Mouse (Mus musculus): ENCODE data around the gene Nme7. TPM values are rescaled to one million over a fixed set of nuclear protein-coding genes. Genes with fewer than 3 reads are reported as not detected.

The Nme7 gene
- polyA plus RNA-seq (2016; fragmentation: Nextera tagmentation; extraction: Ambion mirVana), result 27.8 and 30.5 TPM in 2 replicates

- H3K9ac ChIP-seq (replicated peaks), result no peak within 1 kb of the TSS
- H3K27ac ChIP-seq (replicated peaks), result no peak within 1 kb of the TSS
- peaks cover 34% of the 10 kb centered on the region for H3K36me3 ChIP-seq
- H3K4me2 ChIP-seq (replicated peaks), result no peak within 1 kb of the TSS
- WGBS, result 91% methylated on average over 5 of the region's 5 CpGs
- H3K9me3 ChIP-seq, result no peaks in the 10 kb centered on the region
- H3K4me3 ChIP-seq, result no peak within 1 kb of the TSS
- no peaks in the 10 kb centered on the region for H3K27me3 ChIP-seq
- H3K4me1 ChIP-seq, result peaks cover 12% of the 10 kb centered on the region
- ATAC-seq (ENCODE audit: low FRiP score, low read depth), result no peak
Observed at GRCm38 (mm10) chr1:164303821-164304220, at the start of gene Nme7. TSS of gene Nme7 (plus strand) at chr1:164304121.

- Histone ChIP-seq H3K27ac (replicated peaks) (no peak overlapping the region), H3K4me1 (peaks cover 10% of the 10 kb centered on the region), H3K4me2 (replicated peaks) (no peak overlapping the region), H3K9me3 (no peaks in the 10 kb centered on the region), H3K9ac (replicated peaks) (no peak overlapping the region), H3K4me3 (no peak overlapping the region), H3K36me3 (peaks cover 8% of the 10 kb centered on the region), H3K27me3 (peaks cover 4% of the 10 kb centered on the region; the same call in 1 of the 2 replicates)
- no peak for ATAC-seq (ENCODE audit: low FRiP score, low read depth)
- WGBS, result 76% methylated on average over 3 of the region's 3 CpGs
Observed at GRCm38 (mm10) chr1:164254836-164255235, 49.1 kb upstream of the Nme7 start.

DNA sequence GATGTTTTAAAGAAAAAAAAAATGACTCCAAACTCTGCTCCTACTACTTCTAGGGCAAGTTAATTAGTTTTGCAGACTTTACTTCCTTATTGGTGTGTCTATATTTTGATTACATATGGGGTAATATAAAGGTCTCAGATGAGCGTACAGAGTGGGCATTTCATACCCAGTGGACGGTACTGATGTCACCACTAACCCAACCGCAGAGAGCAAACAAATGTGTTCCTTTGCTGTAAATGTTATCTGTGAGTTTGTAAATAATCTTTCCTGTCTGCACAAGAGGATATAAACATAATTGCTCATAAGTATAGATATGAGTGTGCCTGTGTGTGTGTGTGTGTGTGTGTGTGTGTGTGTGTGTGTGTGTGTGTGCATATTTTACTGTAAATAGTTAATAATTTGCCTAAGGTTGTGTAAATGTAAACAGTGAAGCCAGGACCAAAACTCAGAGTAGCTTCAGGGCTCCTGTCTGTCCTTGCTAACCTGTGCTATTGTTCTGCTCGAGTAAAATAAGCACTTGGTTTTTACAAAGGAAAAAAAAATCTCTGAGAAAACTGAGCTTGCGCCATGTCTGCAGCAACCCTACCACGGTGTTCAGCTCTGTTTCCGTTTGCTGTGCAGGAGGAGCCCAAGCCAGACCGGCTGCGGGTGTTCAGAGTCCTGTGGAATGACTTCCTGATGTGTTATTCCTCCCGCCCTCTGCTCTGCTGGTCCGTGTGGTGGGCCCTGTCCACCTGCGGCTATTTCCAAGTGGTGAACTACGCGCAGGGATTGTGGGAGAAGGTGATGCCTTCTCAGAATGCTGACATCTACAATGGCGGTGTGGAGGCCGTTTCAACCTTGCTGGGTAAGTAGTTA is 43.5 kb upstream of the Nme7 start:
- Histone ChIP-seq H3K4me1 (no peaks in the 10 kb centered on the region), H3K27ac (replicated peaks) (no peak overlapping the region), H3K27me3 (no peaks in the 10 kb centered on the region), H3K4me3 (no peak overlapping the region), H3K9ac (replicated peaks) (no peak overlapping the region), H3K9me3 (no peaks in the 10 kb centered on the region), H3K36me3 (peaks cover 20% of the 10 kb centered on the region), H3K4me2 (replicated peaks) (no peak overlapping the region)
- WGBS, result 88% methylated on average over 16 of the region's 16 CpGs
- ATAC-seq (ENCODE audit: low FRiP score, low read depth), result no peak

GRCm38 (mm10) chr1:164261553-164261952 is 42.4 kb upstream of the Nme7 start:
- 94% methylated on average over 7 of the region's 7 CpGs for WGBS
- Histone ChIP-seq H3K4me1 (no peaks in the 10 kb centered on the region), H3K4me2 (replicated peaks) (no peak overlapping the region), H3K36me3 (peaks cover 20% of the 10 kb centered on the region), H3K27ac (replicated peaks) (no peak overlapping the region), H3K27me3 (no peaks in the 10 kb centered on the region), H3K9ac (replicated peaks) (no peak overlapping the region), H3K4me3 (no peak overlapping the region), H3K9me3 (no peaks in the 10 kb centered on the region)
- ATAC-seq (ENCODE audit: low FRiP score, low read depth), result no peak

DNA sequence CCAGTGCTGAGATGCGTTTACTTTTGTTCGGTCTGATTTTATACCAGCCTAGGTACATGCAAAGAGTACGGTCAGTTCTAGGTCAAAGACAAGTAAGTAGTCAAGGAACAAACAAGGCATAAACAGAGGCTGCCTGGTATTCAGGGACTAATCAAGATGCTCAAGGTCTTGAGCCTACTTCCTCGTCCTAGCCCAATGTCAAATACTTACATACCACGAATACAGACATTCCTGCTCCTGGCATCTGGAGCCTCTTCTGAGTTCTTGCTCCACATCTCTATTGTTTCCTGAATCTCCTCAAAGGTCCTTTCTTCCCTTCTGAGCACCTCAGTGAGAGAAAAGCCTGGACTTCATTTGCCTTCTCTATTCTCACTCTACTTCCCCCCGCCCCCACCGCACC is 33.0 kb upstream of the Nme7 start:
- 89% methylated on average over 7 of the region's 7 CpGs for WGBS
- no peaks in the 10 kb centered on the region for H3K9me3 ChIP-seq
- no peaks in the 10 kb centered on the region for H3K27me3 ChIP-seq
- no peak overlapping the region for H3K9ac ChIP-seq (replicated peaks)
- no peak overlapping the region for H3K4me3 ChIP-seq
- H3K36me3 ChIP-seq, result no peaks in the 10 kb centered on the region
- ATAC-seq (ENCODE audit: low FRiP score, low read depth), result no peak
- H3K27ac ChIP-seq (replicated peaks), result no peak overlapping the region
- no peak overlapping the region for H3K4me2 ChIP-seq (replicated peaks)
- H3K4me1 ChIP-seq, result no peaks in the 10 kb centered on the region

DNA sequence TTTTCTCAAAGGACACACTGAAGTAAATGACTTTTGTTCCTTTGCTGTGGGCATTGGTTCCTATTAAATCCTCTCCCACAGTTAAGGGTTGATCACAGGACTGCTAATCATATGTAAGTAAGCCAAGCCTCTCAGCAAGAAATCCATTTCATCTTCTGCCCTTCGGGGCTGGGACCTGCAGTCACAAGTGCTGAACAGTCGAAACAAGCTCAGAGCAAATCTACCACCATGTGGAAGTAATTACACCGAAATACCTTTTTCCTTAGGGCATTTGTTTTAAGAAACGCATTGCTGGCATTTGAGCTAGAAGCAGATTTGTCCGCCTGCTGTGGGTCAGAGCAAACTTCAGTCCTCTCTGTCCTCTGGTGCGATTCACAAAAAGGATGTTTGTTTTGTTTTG is 30.3 kb upstream of the Nme7 start:
- Histone ChIP-seq H3K27me3 (no peaks in the 10 kb centered on the region), H3K9me3 (no peaks in the 10 kb centered on the region), H3K36me3 (no peaks in the 10 kb centered on the region), H3K4me3 (no peak overlapping the region), H3K4me1 (no peaks in the 10 kb centered on the region), H3K4me2 (replicated peaks) (no peak overlapping the region), H3K27ac (replicated peaks) (no peak overlapping the region), H3K9ac (replicated peaks) (no peak overlapping the region)
- no peak for ATAC-seq (ENCODE audit: low FRiP score, low read depth)
- WGBS, result 73% methylated on average over 6 of the region's 6 CpGs

DNA sequence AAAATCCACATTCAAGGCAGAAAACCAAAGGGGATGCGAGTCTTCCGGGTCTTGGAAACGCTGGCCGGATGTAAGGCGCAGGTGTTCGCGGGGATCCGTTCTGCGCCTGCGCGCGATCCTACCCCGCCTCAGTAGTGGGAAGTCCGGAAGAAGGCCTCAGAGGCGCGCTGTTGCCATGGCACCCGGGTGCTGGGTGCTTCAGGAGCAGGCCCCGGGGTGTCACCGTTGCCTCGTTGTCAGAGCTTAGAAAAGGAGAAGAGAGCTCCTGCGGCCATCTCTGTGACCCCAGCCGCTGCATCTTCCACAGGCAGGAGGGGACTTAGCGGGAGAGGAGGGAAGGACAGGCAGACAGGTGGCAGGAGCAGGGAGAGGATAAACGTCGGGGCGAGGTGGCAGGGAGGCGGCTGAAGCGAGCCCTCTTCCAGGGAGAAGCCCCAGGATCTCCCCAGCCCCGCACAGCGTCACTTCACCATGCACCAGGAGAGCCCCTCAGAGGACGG is 28.4 kb upstream of the Nme7 start, which contains the start of gene Ccdc181:
Gene Ccdc181, plus strand, starts transcription at position 131 of the 500 bp plus-strand sequence.
- H3K27me3 ChIP-seq, result no peaks in the 10 kb centered on the region
- H3K9ac ChIP-seq (replicated peaks), result peak within 1 kb of the TSS; percentile 58
- no peaks in the 10 kb centered on the region for H3K4me1 ChIP-seq
- peak within 1 kb of the TSS; percentile 79 for H3K27ac ChIP-seq (replicated peaks)
- no peaks in the 10 kb centered on the region for H3K36me3 ChIP-seq
- WGBS, result under 1% methylated on average over 31 of the region's 31 CpGs
- peak; percentile 100 for ATAC-seq (ENCODE audit: low FRiP score, low read depth)
- H3K9me3 ChIP-seq, result no peaks in the 10 kb centered on the region
- peak within 1 kb of the TSS; percentile 64 for H3K4me3 ChIP-seq
- peak within 1 kb of the TSS; percentile 79 for H3K4me2 ChIP-seq (replicated peaks)

GRCm38 (mm10) chr1:164276552-164276951 is 27.4 kb upstream of the Nme7 start:
- H3K9me3 ChIP-seq, result no peaks in the 10 kb centered on the region
- no peaks in the 10 kb centered on the region for H3K36me3 ChIP-seq
- no peak for ATAC-seq (ENCODE audit: low FRiP score, low read depth)
- H3K4me2 ChIP-seq (replicated peaks), result no peak overlapping the region
- WGBS, result 93% methylated on average over 3 of the region's 3 CpGs
- no peak overlapping the region for H3K4me3 ChIP-seq
- no peaks in the 10 kb centered on the region for H3K4me1 ChIP-seq
- no peak overlapping the region for H3K9ac ChIP-seq (replicated peaks)
- no peaks in the 10 kb centered on the region for H3K27me3 ChIP-seq
- H3K27ac ChIP-seq (replicated peaks), result no peak overlapping the region

GRCm38 (mm10) chr1:164279332-164279731 is 24.6 kb upstream of the Nme7 start:
- Histone ChIP-seq H3K9ac (replicated peaks) (no peak overlapping the region), H3K9me3 (no peaks in the 10 kb centered on the region), H3K4me3 (no peak overlapping the region), H3K4me1 (no peaks in the 10 kb centered on the region), H3K27me3 (no peaks in the 10 kb centered on the region), H3K27ac (replicated peaks) (no peak overlapping the region), H3K36me3 (no peaks in the 10 kb centered on the region), H3K4me2 (replicated peaks) (no peak overlapping the region)
- ATAC-seq (ENCODE audit: low FRiP score, low read depth), result no peak
- WGBS, result 66% methylated on average over 4 of the region's 4 CpGs

GRCm38 (mm10) chr1:164284007-164284406 is 19.9 kb upstream of the Nme7 start:
- Histone ChIP-seq H3K36me3 (no peaks in the 10 kb centered on the region), H3K4me1 (no peaks in the 10 kb centered on the region), H3K27ac (replicated peaks) (no peak overlapping the region), H3K4me2 (replicated peaks) (no peak overlapping the region), H3K9ac (replicated peaks) (no peak overlapping the region), H3K27me3 (no peaks in the 10 kb centered on the region), H3K4me3 (no peak overlapping the region), H3K9me3 (no peaks in the 10 kb centered on the region)
- ATAC-seq (ENCODE audit: low FRiP score, low read depth), result no peak
- 93% methylated on average over 3 of the region's 3 CpGs for WGBS

DNA sequence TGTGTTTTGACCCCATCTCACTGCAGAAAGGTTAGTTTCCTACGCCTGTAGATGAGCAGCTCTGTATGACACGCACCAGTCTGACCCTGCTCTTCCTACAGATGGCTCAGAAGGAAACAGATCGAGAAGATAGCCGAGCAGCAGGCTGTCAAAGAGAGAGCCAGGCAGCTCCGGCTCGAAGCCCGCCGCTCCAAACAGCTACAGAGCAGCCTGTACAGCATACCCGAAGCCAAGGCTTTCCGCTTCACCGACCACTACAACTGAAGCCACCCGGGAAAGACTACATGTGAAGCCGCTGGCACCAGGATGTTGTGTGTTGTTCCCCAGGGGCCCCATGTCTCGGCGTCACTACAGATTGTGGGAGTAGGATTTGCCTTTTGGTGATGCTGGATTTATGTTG is 16.5 kb upstream of the Nme7 start:
- ATAC-seq (ENCODE audit: low FRiP score, low read depth), result no peak
- WGBS, result 65% methylated on average over 15 of the region's 15 CpGs

GRCm38 (mm10) chr1:164292040-164292439 is 11.9 kb upstream of the Nme7 start:
- Histone ChIP-seq H3K9me3 (no peaks in the 10 kb centered on the region), H3K9ac (replicated peaks) (no peak overlapping the region), H3K4me3 (no peak overlapping the region), H3K4me1 (no peaks in the 10 kb centered on the region), H3K27ac (replicated peaks) (no peak overlapping the region), H3K36me3 (peaks cover 50% of the 10 kb centered on the region), H3K4me2 (replicated peaks) (no peak overlapping the region), H3K27me3 (no peaks in the 10 kb centered on the region)
- WGBS, result 93% methylated on average over 5 of the region's 5 CpGs
- ATAC-seq (ENCODE audit: low FRiP score, low read depth), result no peak

More for the DNA sequence above, 16.5 kb upstream of the Nme7 start:
- no peak overlapping the region for H3K4me2 ChIP-seq (replicated peaks)
- no peaks in the 10 kb centered on the region for H3K9me3 ChIP-seq
- H3K27ac ChIP-seq (replicated peaks), result no peak overlapping the region
- no peak overlapping the region for H3K9ac ChIP-seq (replicated peaks)
- H3K4me3 ChIP-seq, result no peak overlapping the region
- peaks cover 18% of the 10 kb centered on the region for H3K36me3 ChIP-seq
- no peaks in the 10 kb centered on the region for H3K27me3 ChIP-seq
- H3K4me1 ChIP-seq, result no peaks in the 10 kb centered on the region
